Mouse (Mus musculus) heart, adult 2 months (tissue): Measurements from ENCODE around the gene Gm10842.

Source experiments
- CTCF ChIP-seq: fragments of 200-600 bp; IDR thresholded peaks from 2 replicates; pipeline ENCODE4 v1.8.1; 2022; ENCODE audit warnings: antibody characterized with exemption, mild to moderate bottlenecking, moderate library complexity
- POLR2A ChIP-seq: fragments of 200-500 bp; IDR thresholded peaks from 2 replicates; pipeline ENCODE4 v1.6.1; 2011; ENCODE audit warnings: mild to moderate bottlenecking, low read depth, low read length, control low read depth; ENCODE audit not compliant: insufficient read depth

- TF ChIP-seq CTCF (no peak), POLR2A (no peak)
These were observed 4.7 kb downstream of the Gm10842 start for GRCm38 (mm10) chr11:105151226-105152016.
